Mouse (Mus musculus): Measurements from ENCODE around the gene Csnk1e. TPM values are rescaled to one million over a fixed set of nuclear protein-coding genes. Genes with fewer than 3 reads are reported as not detected.

Gene Csnk1e
- polyA plus RNA-seq, 1 experiment from 2014 or later, result 128 TPM

DNA sequence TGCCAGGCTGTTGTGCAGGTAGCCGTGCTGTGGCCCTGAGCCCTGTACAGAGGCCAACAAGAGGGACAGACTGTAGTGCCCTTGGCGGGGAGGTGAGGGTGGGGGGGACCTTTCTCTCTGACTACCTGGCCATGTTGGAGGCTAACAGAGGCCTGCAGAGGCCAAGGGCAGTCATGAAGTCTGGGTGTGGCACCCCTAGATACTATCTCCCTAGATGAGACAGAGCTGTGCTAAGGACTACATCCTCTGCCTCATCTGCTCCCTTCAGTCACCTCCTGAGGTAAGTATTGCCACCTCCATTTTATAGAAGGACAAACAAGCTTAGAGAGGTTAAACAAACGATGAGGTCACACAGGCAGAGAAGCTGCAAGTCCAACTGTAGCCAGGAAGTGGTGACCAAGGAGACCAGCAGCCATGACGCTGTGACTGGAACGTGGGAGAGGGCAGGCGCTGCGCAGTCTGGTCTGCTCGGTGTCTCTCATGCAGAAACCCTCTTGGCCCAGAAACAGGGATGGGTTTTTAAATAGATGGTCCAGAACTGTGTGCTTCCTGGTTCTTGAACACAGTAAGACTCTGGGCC lies 86.4 kb downstream of the Csnk1e start:
- no peak for TF ChIP-seq CTCF (IDR thresholded peaks at IDR 0.05)
- ChIA-PET CTCF (interaction anchor here (0.7 to 1.5 kb wide), 2 partner anchors 65 to 126 kb away, joined by 3 to 5 read pairs; no protein-coding TSS in a partner anchor), POLR2A (interaction anchor here (0.8 to 2.1 kb wide), 2 partner anchors 11 to 21 kb away, joined by 3 to 7 read pairs; no protein-coding TSS in a partner anchor)
- no peak for ATAC-seq
- no peaks in the 10 kb centered on the region for H3K27me3 ChIP-seq
- in situ Hi-C loops (cut with MboI; ENCODE audit: low pct_unique_long_range_greater_than_20kb), result no loop called here
- DNase-seq (ENCODE audit: low read depth, low spot score), result no peak

DNA sequence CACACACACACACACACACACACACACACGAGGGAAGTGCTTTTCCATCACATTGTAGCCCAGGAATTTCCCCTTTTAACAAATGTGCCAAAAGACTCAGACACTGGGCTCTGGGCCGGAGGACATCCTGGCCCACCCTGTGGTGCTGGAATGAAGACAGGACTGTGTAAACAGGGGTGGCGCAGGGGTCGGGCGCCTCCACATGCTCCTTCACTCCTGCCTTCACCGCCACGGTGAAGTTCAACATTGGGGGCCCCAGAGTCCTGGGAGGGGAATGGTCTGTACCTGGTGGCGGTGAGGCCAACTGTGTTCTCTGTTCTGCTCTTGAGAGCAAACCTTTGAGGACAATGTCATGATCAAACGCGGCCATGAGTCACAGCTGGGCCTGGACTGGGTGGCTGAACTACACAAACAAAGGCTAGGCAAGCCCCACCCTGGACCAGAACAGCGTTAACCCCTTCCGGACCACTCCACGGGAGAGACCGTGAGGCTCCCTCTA lies 87.0 kb downstream of the Csnk1e start:
- TF ChIP-seq CTCF (IDR thresholded peaks at IDR 0.05), result no peak
- in situ Hi-C loops (cut with MboI; ENCODE audit: low pct_unique_long_range_greater_than_20kb), result no loop called here
- DNase-seq (ENCODE audit: low read depth, low spot score) (no peak), ATAC-seq (peak; percentile 41)
- ChIA-PET CTCF (interaction anchor here (0.7 kb wide), 1 partner anchor 65 kb away, joined by 3 read pairs; no protein-coding TSS in a partner anchor), POLR2A (interaction anchor here (0.8 to 2.1 kb wide), 2 partner anchors 10 to 21 kb away, joined by 3 to 7 read pairs; no protein-coding TSS in a partner anchor)
- no peaks in the 10 kb centered on the region for H3K27me3 ChIP-seq

Other genes starting within 250 kb of the Csnk1e start
- gene Pick1, start 226.4 kb downstream of the Csnk1e start, polyA plus RNA-seq (2021), result 43.1 TPM
- 3.5 TPM for gene Gm49486, start 226.2 kb downstream of the Csnk1e start, polyA plus RNA-seq (2021)
- gene Slc16a8, start 200.8 kb downstream of the Csnk1e start, polyA plus RNA-seq (2021), result 4.0 TPM
- gene Baiap2l2, start 170.0 kb downstream of the Csnk1e start, polyA plus RNA-seq (2021), result 75.9 TPM
- gene Pla2g6, start 127.2 kb downstream of the Csnk1e start, polyA plus RNA-seq (2021), result 32.8 TPM
- gene Maff, start 108.9 kb downstream of the Csnk1e start, polyA plus RNA-seq (2021), result 47.8 TPM
- 129 TPM for gene Tmem184b, start 52.0 kb downstream of the Csnk1e start, polyA plus RNA-seq (2021)
- 3.8 TPM for gene Kcnj4, start 49.7 kb upstream of the Csnk1e start, polyA plus RNA-seq (2021)
- 35.8 TPM for gene Kdelr3, start 60.8 kb upstream of the Csnk1e start, polyA plus RNA-seq (2021)
- gene Ddx17, start 91.2 kb upstream of the Csnk1e start, polyA plus RNA-seq (2021), result 326 TPM
- 0.15 TPM for gene Dmc1, start 149.5 kb upstream of the Csnk1e start, polyA plus RNA-seq (2021)
- gene Fam227a, start 203.4 kb upstream of the Csnk1e start, polyA plus RNA-seq (2021), result 4.6 TPM
- 46.0 TPM for gene Cby1, start 203.6 kb upstream of the Csnk1e start, polyA plus RNA-seq (2021)
- 201 TPM for gene Tomm22, start 215.3 kb upstream of the Csnk1e start, polyA plus RNA-seq (2021)
- gene Josd1, start 232.4 kb upstream of the Csnk1e start, polyA plus RNA-seq (2021), result 43.4 TPM
- 33.4 TPM for gene Gtpbp1, start 235.3 kb upstream of the Csnk1e start, polyA plus RNA-seq (2021)

All from Patski (cell line).